Mouse (Mus musculus) heart, postnatal 36 days (tissue): Measurements from ENCODE around the gene Agt. TPM values are rescaled to one million over a fixed set of nuclear protein-coding genes. Genes with fewer than 3 reads are reported as not detected.

ENCODE experiments used
- DNase-seq, 2 experiments: peaks; one replicate each; pipeline ENCODE4 v3.0.0; 2021 to 2022
- intact Hi-C: fragments of 180-260 bp; cut with DNase I; formaldehyde crosslinking; loops from one replicate; pipeline ENCODE4 v1.15.1; 2025
- total RNA-seq, 2 experiments: library from RNA; stranded (reverse); gene quantifications; 2 replicates each; pipeline ENCODE4 v1.2.3; 2021

The Agt gene
- total RNA-seq, result 10 to 100 TPM in 1 of 2 experiments, 1 to 10 TPM in 1; 6.4 to 11.8 TPM

DNA sequence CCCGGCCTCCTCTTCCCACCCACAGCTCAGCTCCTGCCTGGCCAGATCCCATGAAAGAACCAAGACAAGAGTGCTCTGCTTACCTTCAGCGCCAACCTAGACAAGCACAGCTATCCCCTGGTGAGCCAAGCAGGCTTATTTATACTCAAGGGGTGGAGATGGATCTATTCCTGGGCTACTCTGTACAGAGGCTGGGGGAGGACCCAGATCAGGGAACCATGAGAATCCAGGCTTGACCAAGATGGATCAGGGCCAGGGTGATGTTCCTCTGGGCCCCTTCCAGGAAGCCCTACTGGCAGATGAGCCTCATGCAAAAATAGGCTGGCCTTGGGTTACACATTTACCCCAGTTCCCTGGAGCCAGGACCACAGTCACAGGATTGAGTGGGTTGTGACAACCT, at the start of gene Agt:
TSS of gene Agt (minus strand) at position 114 of the 400 bp plus-strand sequence.
- intact Hi-C loops, result no loop called here
- DNase-seq, result peak; percentile 63 to 68

DNA sequence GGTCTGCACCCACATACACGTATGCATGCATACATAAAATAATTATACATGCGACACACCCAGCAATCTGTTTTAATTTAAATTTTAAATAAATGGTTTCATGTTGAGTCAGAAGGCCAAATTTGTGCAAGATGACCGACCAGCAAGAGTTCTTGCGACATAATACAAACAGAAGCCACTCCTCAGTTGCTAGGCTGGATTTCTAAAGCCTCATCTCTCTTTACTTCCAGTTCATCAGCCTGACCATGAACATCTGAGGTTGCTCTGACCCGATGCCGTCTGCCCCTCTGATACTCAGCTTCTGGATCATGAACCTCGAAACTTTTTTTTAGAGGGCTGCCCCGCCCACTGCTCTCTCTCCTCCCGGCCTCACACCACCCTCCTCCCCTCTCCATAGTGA, 48.7 kb upstream of the Agt start:
- intact Hi-C loops, result no loop called here
- DNase-seq, result no peak

DNA sequence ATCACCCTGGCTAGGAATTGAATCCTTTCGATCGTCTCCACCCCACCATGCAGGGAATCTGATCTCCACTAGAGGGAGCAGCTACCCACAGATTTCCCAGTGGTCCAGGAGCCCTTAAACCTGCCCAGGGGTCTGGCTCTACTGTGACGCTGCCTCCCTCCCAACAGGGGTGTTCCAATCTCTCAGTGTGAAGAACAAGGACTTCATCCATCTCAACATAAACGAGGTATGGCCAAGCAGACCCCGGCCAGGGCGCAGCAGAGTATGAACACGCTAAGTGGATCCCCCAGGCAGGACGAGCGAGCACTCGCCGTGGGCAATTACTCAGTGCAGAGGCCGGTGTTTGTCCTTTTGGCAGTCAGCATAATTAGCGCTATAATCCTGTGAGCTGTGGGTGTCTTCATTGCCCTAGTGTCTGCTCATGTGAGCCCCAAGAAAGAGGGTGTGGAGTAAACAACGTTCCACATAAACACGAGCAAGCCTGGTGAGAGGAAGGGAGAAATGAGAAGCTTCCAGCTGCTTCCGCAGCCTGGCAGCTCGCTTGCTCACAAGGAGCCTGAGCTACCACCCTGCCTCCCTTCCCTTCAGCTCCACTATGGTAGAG, 47.9 kb upstream of the Agt start:
- intact Hi-C loops, result loop anchor here (1.0 kb wide), 2 partner anchors 60 to 158 kb away; no protein-coding TSS in a partner anchor

DNA sequence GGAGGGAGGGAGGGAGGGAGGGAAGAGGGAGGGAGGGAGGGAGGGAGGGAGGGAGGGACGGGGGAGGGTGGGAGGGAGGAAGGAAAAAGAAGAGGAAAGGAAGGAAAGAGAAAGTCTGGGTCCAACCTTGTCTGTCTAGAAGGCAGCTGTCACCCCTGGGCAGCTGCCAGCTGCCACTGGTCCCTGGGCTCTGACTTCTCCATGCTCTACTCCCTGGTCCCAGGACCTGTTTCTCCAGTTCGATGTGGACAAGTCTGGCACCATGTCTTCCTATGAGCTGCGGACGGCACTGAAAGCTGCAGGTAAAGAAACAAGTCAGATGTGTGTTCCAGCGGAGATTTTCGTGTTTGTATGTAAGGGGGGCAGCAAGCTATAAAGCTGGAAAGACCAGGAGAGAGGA, 44.8 kb upstream of the Agt start:
- intact Hi-C loops, result no loop called here
- no peak for DNase-seq

More for the DNA sequence above, 47.9 kb upstream of the Agt start:
- peak; percentile 82 to 86 for DNase-seq

DNA sequence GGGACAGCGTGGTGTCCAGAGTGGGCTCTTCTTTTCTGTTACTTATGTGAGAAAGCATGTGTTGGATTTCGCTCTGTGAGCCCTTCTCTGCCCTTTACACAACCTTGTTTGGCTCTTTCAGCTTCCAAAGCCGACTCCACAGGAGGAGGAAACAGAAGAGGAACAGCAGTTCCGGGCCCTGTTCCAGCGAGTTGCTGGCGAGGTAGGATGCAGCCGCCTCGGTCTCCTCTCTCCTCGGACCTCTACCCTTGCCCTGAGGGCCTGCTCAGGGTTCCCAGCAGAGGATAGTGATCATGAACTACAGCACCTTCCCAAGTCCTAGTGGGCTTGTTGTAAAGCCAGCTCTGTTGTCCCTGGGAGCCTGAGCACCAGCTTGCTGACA, 39.5 kb upstream of the Agt start:
- intact Hi-C loops, result no loop called here
- DNase-seq, result no peak

DNA sequence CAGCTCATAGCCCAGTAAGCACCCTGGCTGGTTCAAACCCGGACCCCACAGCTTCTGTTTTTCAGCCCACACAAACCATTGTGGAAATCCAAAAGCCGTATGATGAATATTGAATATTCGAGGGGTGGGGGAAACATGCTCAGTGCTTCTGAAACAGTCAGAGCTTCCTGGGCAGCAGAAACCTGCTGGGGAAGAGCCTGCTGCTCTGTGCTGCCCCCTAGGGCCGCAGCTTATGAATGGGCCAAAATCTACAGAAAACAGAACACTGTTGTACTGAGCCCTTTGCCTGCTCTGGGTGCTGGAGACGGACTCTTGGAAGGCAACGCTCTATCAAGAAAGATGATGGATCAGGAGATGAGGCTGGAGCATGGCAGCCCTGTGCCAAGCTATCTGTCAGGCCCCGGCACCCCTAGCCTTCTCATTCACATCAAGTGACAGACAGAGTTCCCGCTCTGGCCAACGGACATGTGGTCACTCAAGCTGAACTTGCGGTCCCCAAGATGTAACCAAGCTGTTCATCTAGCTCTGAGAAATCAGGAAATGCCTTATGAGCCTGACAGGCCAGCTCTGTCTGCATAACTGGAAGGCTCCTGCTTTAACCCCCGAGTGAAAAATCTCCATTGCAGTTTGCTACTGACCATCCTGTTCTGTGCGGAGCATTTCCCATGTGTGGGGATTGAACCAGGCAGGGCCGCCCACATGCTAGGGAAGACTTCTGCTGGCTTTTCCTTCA, 38.9 kb upstream of the Agt start:
- DNase-seq, result no peak
- intact Hi-C loops, result no loop called here

DNA sequence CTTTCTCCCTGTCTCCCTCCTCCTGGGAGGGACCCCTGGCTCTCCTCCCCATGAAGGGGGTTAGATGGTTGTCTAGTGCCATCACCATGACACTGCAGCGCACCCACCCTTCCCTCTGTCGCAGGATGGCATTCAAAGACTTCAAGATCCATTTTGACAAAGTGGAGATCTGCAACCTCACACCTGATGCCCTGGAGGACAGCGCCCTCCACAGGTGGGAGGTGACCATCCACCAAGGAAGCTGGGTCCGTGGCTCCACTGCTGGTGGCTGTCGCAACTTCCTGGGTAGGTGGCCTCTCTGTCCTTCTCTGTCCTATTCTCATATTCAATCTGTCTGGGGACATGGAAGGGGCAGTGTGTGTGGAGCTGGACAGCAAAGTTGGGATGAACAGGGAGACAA, 34.6 kb upstream of the Agt start:
- no peak for DNase-seq
- intact Hi-C loops, result no loop called here

DNA sequence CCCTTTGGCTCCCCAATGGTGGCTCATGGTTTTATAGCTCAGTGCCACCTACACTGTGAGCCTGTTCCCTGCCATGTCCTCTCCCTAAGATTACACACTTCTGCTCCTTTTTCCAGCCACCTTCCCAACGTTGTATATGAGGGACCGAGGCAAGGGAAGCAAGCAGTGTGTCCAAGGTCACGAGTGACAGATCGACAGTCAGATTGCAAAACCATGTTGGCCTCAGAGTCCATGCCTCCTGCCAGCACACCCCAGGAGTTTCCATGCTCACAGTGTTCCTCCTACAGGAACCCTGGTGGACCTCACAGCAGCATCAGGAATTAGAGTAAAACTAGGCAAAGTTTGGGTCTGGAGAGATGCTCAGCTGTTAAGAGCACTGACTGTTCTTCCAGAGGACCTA, 19.9 kb upstream of the Agt start:
- DNase-seq, result no peak
- intact Hi-C loops, result no loop called here

DNA sequence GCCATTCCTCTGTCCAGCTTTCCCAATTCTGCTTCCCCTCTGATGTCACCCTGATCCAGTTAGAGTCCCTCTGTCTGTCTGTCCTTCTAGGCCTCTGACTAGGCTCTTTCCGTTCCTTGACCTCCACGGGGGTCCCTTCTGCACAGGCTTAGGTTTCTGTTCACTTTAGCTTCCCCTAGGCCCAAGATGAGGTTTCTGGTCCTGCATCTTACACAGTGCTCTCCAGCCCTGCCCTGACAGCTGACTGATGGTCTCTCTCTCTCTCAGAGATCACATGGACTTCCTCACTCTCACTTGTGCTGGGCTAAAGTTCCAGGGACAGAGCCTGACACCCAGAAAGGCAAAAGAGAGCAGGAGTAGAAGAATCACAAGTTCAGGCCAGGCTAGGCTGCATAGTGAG, 17.1 kb upstream of the Agt start:
- intact Hi-C loops, result no loop called here
- DNase-seq, result no peak

DNA sequence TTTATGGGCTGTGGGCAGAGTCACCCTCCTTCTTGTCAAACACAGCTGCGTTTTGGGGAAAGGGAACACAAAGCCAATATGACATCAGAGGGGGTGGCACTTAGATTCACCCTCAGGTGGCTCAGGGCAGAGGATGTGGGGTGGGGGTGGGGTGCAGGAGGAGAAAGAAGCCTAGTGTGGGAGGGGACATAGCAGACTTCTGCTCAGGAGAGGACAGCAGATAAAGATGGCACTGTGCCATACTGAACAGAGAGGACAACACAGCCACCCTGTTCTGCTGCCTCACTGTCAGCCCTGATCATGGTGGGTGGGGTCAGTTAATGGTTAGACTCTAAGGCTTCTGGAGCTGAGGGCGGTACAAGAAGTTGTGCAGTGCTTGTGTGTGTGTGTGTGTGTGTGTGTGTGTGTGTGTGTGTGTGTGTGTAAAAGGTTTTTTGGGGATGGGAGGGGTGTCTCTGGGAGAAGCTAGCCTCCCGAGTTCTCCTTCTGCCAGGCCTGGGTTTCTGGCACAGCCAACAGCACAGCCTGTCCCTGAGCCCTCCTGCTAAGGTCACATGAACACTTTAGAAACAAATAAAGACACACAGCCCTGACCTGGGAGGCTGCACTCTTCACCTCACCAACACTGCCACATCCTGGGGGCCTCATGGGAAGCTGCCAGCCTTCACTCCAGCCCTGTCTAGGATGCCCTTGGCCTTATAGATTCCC, 16.4 kb upstream of the Agt start:
- intact Hi-C loops, result no loop called here
- DNase-seq, result peak; percentile 34 to 39

DNA sequence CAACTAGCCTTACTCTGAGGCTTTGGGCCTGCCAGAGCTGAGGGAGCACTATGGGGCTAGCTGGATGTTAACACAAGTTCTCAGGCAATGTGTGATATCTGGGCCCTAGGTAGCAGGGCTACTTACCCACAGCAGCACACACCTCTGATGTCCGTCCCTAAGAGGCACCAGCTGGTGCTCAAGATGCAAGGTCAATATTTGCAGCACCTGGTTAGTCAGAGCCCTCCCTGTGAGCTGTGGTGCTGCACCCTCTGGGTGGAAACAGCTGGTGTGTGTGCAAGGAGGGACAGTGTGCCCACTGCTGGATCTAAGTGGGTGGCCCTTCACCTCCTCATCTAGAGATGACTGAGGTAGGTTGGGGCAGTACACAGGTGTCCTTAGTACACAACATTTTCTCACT, 7.2 kb upstream of the Agt start:
- DNase-seq, result no peak
- intact Hi-C loops, result no loop called here

DNA sequence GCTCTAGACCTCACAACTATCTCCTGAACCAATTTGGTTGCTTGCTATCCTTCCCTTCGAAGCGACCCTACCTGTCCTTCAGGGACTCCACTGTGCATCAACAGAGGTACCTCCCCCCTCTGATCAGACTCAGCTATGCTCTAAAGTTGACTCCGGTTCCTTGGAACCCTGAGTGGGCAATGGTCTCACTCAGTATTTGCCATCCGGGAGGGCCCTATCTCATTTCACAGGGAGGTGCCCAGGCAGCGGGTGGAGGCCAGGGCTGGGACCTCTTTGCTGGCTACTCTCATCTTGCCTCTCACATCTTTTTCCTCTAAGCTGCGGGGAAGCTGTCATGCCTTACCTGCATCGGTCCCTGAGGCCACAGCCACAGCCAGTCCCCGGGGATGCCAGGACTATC, 6.3 kb upstream of the Agt start, which contains the start of gene Capn9:
TSS of gene Capn9 (plus strand) at position 301 of the 400 bp plus-strand sequence.
- DNase-seq, result no peak
- intact Hi-C loops, result no loop called here

DNA sequence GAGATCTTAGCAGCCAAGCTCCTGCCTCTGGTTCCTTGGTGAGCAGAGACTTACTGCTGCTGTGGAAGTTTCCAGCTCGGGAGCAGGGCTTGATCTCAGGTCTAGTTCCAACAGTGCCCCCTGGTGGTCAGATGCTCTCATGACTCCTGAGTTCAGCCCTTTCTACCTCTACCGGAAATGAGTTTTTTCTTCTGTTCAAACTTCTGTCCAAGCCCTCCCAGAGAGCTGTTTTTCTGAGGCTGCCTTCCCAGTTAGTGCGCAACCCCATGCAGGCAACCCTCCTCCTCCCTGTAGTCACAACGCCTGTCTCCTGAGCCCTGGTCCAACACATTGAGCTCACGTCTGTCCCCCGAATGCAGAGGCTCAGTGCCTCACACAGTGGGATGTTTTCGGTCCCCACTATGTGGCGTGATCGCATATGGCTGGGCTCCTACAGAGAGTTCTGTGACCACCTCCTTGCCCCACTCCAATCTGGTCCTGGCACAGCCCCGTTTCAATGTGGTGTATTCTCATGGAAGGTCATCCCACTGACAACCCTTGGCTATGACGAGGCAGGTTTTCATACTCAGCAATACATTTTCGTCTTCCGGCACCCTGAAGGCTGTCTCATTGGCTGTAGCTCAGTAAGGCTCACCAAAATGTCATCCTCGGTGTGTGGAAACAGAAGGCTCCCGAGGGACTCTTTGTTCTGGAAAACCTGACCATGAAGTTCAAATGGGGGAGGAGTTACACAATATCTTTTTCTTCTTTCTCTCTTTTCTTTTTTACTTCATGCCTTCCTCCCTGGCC, 4.2 kb upstream of the Agt start:
- DNase-seq, result peak; percentile 85 to 91
- intact Hi-C loops, result loop anchor here (5.0 kb wide), 1 partner anchor 171 kb away; no protein-coding TSS in a partner anchor

DNA sequence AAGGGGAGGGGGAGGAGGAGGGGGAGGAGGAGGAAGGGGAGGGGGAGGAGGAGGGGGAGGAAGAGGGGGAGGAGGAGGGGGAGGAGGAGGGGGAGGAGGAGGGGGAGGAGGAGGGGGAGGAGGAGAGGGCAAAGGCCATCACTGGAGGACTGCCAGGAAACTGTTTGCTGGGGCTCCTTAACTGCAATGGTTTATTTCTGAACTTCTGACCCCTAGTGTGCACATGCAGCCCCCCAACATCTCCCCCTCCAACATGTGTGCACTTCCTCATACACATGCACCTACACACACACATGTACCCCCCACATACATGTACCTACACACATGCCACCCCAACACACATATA, 2.9 kb upstream of the Agt start:
- DNase-seq, result no peak
- intact Hi-C loops, result loop anchor here (5.0 kb wide), 1 partner anchor 170 kb away; no protein-coding TSS in a partner anchor

DNA sequence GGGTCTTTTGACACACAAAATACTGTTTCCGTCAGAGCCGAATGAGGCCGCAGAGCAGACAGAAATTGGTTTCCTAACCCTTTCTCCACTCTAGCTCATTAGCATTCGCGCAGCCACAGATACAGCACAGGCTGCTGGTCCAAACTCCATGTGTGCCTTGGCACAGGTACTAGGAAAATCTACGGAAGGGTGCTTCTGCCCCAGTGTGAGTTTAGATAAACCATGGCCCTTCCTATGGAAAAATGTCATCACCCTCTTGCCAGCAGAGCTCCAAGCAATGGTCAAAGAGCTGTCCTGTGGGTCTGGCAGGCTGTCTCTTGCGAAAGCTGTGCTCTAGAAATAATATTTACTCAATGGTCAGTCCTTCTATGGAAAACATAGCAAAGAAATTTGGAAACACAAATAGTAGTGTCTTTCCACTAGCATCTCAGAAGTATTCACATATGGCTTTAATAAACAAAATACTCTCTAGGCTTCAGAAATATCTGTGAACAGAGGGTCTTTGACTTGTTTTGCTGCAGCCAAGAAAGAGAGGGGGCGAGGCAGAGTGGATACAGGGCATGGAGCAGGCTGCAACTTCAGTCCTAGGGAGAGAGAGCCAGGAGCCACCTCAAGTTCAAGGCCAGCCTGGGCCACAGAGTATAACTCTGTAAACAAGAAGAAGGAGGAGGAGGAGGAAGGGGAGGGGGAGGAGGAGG, 2.4 kb upstream of the Agt start:
- no peak for DNase-seq
- intact Hi-C loops, result loop anchor here (5.0 kb wide), 1 partner anchor 170 kb away; no protein-coding TSS in a partner anchor

DNA sequence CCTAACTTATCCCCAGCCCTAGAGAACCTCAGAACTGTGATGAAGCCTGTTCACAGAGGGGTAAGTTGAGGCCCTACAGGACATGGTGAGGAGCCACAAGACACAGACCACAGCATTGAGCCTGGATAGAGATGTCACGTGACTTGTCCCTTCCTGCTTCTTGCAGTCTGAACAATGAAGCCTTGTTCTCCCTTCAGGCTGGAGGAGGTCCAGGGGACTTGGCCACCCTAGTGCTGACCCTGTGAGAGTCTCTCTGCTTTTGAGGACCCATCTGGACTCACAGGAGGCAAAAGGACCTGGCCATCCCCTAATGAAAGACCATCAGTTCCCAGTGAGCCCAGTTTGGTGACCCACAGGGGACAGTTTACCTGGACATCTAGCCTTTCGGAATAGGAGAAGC, 406 bp downstream of the Agt start:
- intact Hi-C loops, result no loop called here
- DNase-seq, result no peak

DNA sequence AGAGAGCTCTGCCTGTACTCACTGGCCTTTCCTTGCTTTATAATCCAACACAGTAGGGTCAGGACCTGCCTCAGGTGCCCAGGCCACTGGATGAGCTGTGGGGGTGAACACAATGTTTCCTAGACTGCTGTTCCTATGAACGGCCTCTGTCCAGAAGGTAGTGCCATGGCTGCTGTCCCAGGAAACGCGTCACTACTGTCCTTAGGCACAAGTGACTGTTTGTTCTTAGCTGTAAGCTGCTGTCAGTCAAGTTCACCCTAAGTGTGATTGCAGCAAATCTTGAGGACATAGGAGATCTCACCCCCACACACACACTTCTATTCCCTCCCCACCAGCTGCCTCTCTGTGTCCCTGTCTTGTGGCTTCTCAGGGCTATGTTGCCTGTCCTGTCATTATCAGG, 1.9 kb downstream of the Agt start:
- DNase-seq, result peak; percentile 35 to 47
- intact Hi-C loops, result no loop called here

DNA sequence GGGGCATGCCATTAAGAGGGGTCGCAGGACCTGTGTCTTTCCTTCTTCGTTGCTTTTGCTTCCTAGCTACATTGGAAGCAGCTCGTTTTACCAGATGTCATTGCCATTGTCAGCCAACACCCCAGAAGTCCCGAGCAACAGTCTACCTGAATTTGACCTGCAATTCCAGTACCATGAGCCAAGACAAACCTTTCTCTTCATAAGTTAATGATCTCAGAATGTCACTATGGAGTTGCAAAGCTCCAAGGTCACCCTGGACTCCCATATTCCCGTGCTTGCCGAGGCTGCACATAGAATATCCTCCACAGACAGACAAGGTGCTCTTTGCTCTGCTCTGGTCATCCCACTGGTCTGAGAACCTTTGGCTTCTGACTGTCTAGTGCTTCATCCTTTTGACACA, 2.4 kb downstream of the Agt start:
- intact Hi-C loops, result no loop called here

DNA sequence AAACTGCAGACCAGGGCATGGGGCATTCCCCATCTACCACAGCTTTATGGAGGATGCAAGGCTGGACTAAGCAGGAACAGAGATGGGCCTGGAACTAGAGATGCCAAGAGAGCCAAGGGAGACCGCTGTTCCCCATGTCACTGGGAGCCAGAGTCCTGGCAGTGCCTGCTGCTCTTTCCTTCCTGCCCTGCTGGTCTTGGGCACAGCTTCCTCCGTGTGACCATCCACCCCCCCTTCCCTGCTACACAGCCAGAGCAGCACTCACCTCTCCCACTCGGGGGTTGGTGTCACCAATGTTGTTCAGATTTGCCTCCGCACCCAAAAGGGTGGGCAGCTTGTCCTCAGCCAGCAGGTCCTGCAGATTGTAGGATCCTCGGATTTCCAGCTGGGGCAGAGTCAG, 12.0 kb downstream of the Agt start:
- intact Hi-C loops, result no loop called here
- DNase-seq, result no peak

More for the DNA sequence above, 2.4 kb downstream of the Agt start:
- no peak for DNase-seq

DNA sequence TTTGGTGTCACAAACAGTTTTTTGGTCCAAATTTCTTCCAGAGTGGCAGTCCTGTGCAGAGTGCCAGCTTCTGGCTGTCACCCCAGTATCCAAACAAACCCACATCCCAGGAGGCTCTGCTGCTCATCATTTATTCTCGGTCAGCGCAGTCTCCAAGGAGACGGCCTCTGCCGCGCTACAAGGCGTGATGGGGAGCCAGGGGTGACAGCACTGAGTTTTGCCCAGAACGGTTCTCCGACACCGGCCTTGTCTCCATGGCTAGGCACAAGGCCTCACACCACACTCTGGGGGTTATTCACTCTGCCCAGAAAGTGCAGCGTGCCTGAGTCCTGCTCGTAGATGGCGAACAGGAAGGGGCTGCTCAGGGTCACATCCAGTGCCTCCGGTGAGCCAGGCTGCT, 12.8 kb downstream of the Agt start:
- no peak for DNase-seq
- intact Hi-C loops, result no loop called here
